Mouse (Mus musculus) liver, embryonic 12.5 days (tissue): ENCODE data around the gene Rsrp1. TPM values are rescaled to one million over a fixed set of nuclear protein-coding genes. Genes with fewer than 3 reads are reported as not detected.
"Not testable (repeated sequence)": the region's sequence is repeated elsewhere in the genome, so short reads cannot be mapped to it uniquely, and the experiment has no call there.

Experiments used
- ATAC-seq: fragments of 200-750 bp; cut with Nextera tagmentation; 2 replicates; pipeline ENCODE4 v1.8.0; 2017; ENCODE audit warnings: moderate number of reproducible peaks, mild to moderate bottlenecking, moderate library complexity
- H3K27ac ChIP-seq: fragments of 300-500 bp; sonication (generic); 2 replicates; pipeline ENCODE4 v1.5.1; 2016; ENCODE audit warnings: mild to moderate bottlenecking
- H3K27me3 ChIP-seq: fragments of 300-500 bp; sonication (generic); replicated peaks from 2 replicates; pipeline ENCODE4 v1.6.1; 2016; ENCODE audit warnings: mild to moderate bottlenecking, moderate library complexity
- H3K36me3 ChIP-seq: fragments of 300-500 bp; sonication (generic); 2 replicates; pipeline ENCODE4 v1.6.1; 2016; ENCODE audit warnings: mild to moderate bottlenecking, moderate library complexity
- H3K4me1 ChIP-seq: fragments of 300-500 bp; sonication (generic); 2 replicates; pipeline ENCODE4 v1.6.1; 2016
- H3K4me2 ChIP-seq: fragments of 300-500 bp; sonication (generic); 2 replicates; pipeline ENCODE4 v1.6.1; 2016; ENCODE audit warnings: mild to moderate bottlenecking, moderate library complexity
- H3K4me3 ChIP-seq: fragments of 300-500 bp; sonication (generic); 2 replicates; pipeline ENCODE4 v1.5.1; 2016; ENCODE audit warnings: mild to moderate bottlenecking, moderate library complexity
- H3K9ac ChIP-seq: fragments of 300-500 bp; sonication (generic); 2 replicates; pipeline ENCODE4 v1.6.1; 2016; ENCODE audit warnings: mild to moderate bottlenecking, moderate library complexity
- H3K9me3 ChIP-seq: fragments of 300-500 bp; sonication (generic); replicated peaks from 2 replicates; pipeline ENCODE4 v1.6.1; 2016; ENCODE audit warnings: mild to moderate bottlenecking, moderate library complexity
- WGBS: fragments of 180-500 bp; shearing (Covaris S2); methylation state at CpG from one replicate; pipeline ENCODE4 v1.1.7; 2016; ENCODE audit not compliant: insufficient replicate concordance; 5-methylcytosine and 5-hydroxymethylcytosine counted together
- polyA plus RNA-seq: library from polyadenylated mRNA; unstranded; fragments of >200 nt; fragmentation: Nextera tagmentation; extraction: Ambion mirVana; gene quantifications from 2 replicates; pipeline ENCODE4 v1.2.1, GENCODE M21; 2016

Rsrp1 gene
- polyA plus RNA-seq = 310 and 322 TPM in 2 replicates

- peak within 1 kb of the TSS; percentile 100 for H3K4me3 ChIP-seq
- no peaks in the 10 kb centered on the region for H3K27me3 ChIP-seq
- H3K9ac ChIP-seq = peak within 1 kb of the TSS; percentile 100
- peak within 1 kb of the TSS; percentile 82 for H3K4me2 ChIP-seq
- H3K27ac ChIP-seq = peak within 1 kb of the TSS; percentile 99
- H3K9me3 ChIP-seq = no peaks in the 10 kb centered on the region
- WGBS = under 1% methylated on average over 64 of the region's 64 CpGs
- peak; percentile 85 for ATAC-seq
- peaks cover 46% of the 10 kb centered on the region for H3K36me3 ChIP-seq
- H3K4me1 ChIP-seq = peaks cover 65% of the 10 kb centered on the region
Observed at GRCm38 (mm10) chr4:134923258-134924018, at the start of gene Rsrp1. Rsrp1 (plus strand) TSS chr4:134923592.

- H3K9ac ChIP-seq = no peak overlapping the region
- H3K4me1 ChIP-seq = peaks cover 74% of the 10 kb centered on the region
- no peak overlapping the region for H3K4me2 ChIP-seq
- no peak for ATAC-seq
- no peak overlapping the region for H3K27ac ChIP-seq
- no peaks in the 10 kb centered on the region for H3K9me3 ChIP-seq
- 87% methylated on average over 9 of the region's 9 CpGs for WGBS
- H3K4me3 ChIP-seq = no peak overlapping the region
- H3K36me3 ChIP-seq = peaks cover 95% of the 10 kb centered on the region
- no peaks in the 10 kb centered on the region for H3K27me3 ChIP-seq
Observed at GRCm38 (mm10) chr4:134876171-134876570, 47.2 kb upstream of the Rsrp1 start.

GRCm38 (mm10) chr4:134879410-134879981 lies 43.9 kb upstream of the Rsrp1 start:
- no peaks in the 10 kb centered on the region for H3K27me3 ChIP-seq
- no peaks in the 10 kb centered on the region for H3K9me3 ChIP-seq
- peak overlapping the region; percentile 54; the same call in 1 of the 2 replicates for H3K27ac ChIP-seq
- peaks cover 96% of the 10 kb centered on the region for H3K36me3 ChIP-seq
- ATAC-seq = peak; percentile 31; the same call in 1 of the 2 replicates
- peak overlapping the region; percentile 57 for H3K4me2 ChIP-seq
- peak overlapping the region; percentile 22; the same call in 1 of the 2 replicates for H3K9ac ChIP-seq
- WGBS = 10% methylated on average over 17 of the region's 17 CpGs
- H3K4me3 ChIP-seq = peak overlapping the region; percentile 33
- H3K4me1 ChIP-seq = peaks cover 50% of the 10 kb centered on the region

GRCm38 (mm10) chr4:134880041-134880440 lies 43.4 kb upstream of the Rsrp1 start:
- 39% methylated on average over 6 of the region's 6 CpGs for WGBS
- no peaks in the 10 kb centered on the region for H3K27me3 ChIP-seq
- H3K4me3 ChIP-seq = no peak overlapping the region; the same call in 1 of the 2 replicates
- H3K36me3 ChIP-seq = peaks cover 96% of the 10 kb centered on the region
- no peaks in the 10 kb centered on the region for H3K9me3 ChIP-seq
- H3K4me1 ChIP-seq = peaks cover 50% of the 10 kb centered on the region
- H3K27ac ChIP-seq = peak overlapping the region; percentile 54; the same call in 1 of the 2 replicates
- ATAC-seq = no peak
- peak overlapping the region; percentile 57 for H3K4me2 ChIP-seq
- H3K9ac ChIP-seq = peak overlapping the region; percentile 22; the same call in 1 of the 2 replicates

GRCm38 (mm10) chr4:134883266-134883665 lies 40.1 kb upstream of the Rsrp1 start:
- WGBS = 18% methylated on average over 7 of the region's 7 CpGs
- Histone ChIP-seq H3K4me2 (no peak overlapping the region), H3K4me3 (no peak overlapping the region), H3K36me3 (peaks cover 98% of the 10 kb centered on the region), H3K4me1 (peaks cover 28% of the 10 kb centered on the region), H3K27ac (no peak overlapping the region), H3K27me3 (no peaks in the 10 kb centered on the region), H3K9me3 (no peaks in the 10 kb centered on the region), H3K9ac (no peak overlapping the region)
- ATAC-seq = peak; percentile 53; the same call in 1 of the 2 replicates

GRCm38 (mm10) chr4:134883808-134884207 lies 39.6 kb upstream of the Rsrp1 start:
- no peak overlapping the region for H3K27ac ChIP-seq
- no peak overlapping the region for H3K4me3 ChIP-seq
- no peaks in the 10 kb centered on the region for H3K9me3 ChIP-seq
- no peaks in the 10 kb centered on the region for H3K27me3 ChIP-seq
- peaks cover 22% of the 10 kb centered on the region for H3K4me1 ChIP-seq
- H3K36me3 ChIP-seq = peaks cover 98% of the 10 kb centered on the region
- no peak for ATAC-seq
- WGBS = 83% methylated on average over 10 of the region's 10 CpGs
- no peak overlapping the region for H3K4me2 ChIP-seq
- H3K9ac ChIP-seq = no peak overlapping the region

GRCm38 (mm10) chr4:134884364-134884763 lies 39.0 kb upstream of the Rsrp1 start:
- H3K4me3 ChIP-seq = no peak overlapping the region
- WGBS = 92% methylated on average over 4 of the region's 4 CpGs
- ATAC-seq = no peak
- no peak overlapping the region for H3K27ac ChIP-seq
- H3K27me3 ChIP-seq = no peaks in the 10 kb centered on the region
- H3K4me1 ChIP-seq = peaks cover 17% of the 10 kb centered on the region
- H3K36me3 ChIP-seq = peaks cover 98% of the 10 kb centered on the region
- no peak overlapping the region for H3K4me2 ChIP-seq
- H3K9ac ChIP-seq = no peak overlapping the region
- H3K9me3 ChIP-seq = no peaks in the 10 kb centered on the region

- H3K4me1 ChIP-seq = no peaks in the 10 kb centered on the region
Observed at GRCm38 (mm10) chr4:134892096-134892495, 31.3 kb upstream of the Rsrp1 start.

GRCm38 (mm10) chr4:134897256-134897655 lies 26.1 kb upstream of the Rsrp1 start:
- Histone ChIP-seq H3K36me3 (peaks cover 100% of the 10 kb centered on the region), H3K4me3 (no peak overlapping the region), H3K4me2 (no peak overlapping the region), H3K4me1 (no peaks in the 10 kb centered on the region), H3K27me3 (no peaks in the 10 kb centered on the region), H3K27ac (0 out of 2 replicates have a peak overlapping the region, but pooled peaks have one; percentile 25), H3K9me3 (no peaks in the 10 kb centered on the region), H3K9ac (no peak overlapping the region)
- 0 out of 2 replicates have a peak, but pooled peaks have one; percentile 19 for ATAC-seq
- WGBS = 93% methylated on average over 6 of the region's 6 CpGs

More at GRCm38 (mm10) chr4:134892096-134892495, 31.3 kb upstream of the Rsrp1 start:
- no peak overlapping the region for H3K9ac ChIP-seq
- no peaks in the 10 kb centered on the region for H3K9me3 ChIP-seq
- H3K4me2 ChIP-seq = no peak overlapping the region
- H3K4me3 ChIP-seq = no peak overlapping the region
- H3K27ac ChIP-seq = no peak overlapping the region
- ATAC-seq = no peak
- 86% methylated on average over 6 of the region's 6 CpGs for WGBS
- peaks cover 100% of the 10 kb centered on the region for H3K36me3 ChIP-seq
- no peaks in the 10 kb centered on the region for H3K27me3 ChIP-seq

- Histone ChIP-seq H3K9me3 (no peaks in the 10 kb centered on the region), H3K27me3 (no peaks in the 10 kb centered on the region), H3K36me3 (peaks cover 100% of the 10 kb centered on the region), H3K9ac (no peak overlapping the region), H3K4me3 (no peak overlapping the region), H3K4me1 (no peaks in the 10 kb centered on the region), H3K4me2 (no peak overlapping the region), H3K27ac (no peak overlapping the region)
- WGBS = 91% methylated on average over 8 of the region's 8 CpGs
- no peak for ATAC-seq
Observed at GRCm38 (mm10) chr4:134901126-134901525, 22.3 kb upstream of the Rsrp1 start.

GRCm38 (mm10) chr4:134903046-134903445 lies 20.3 kb upstream of the Rsrp1 start:
- peaks cover 100% of the 10 kb centered on the region for H3K36me3 ChIP-seq
- no peak for ATAC-seq
- 80% methylated on average over 7 of the region's 7 CpGs for WGBS

GRCm38 (mm10) chr4:134911406-134911805 lies 12.0 kb upstream of the Rsrp1 start:
- not testable (repeated sequence) for H3K27ac ChIP-seq, H3K27me3 ChIP-seq, H3K9me3 ChIP-seq, H3K4me2 ChIP-seq, ATAC-seq, H3K9ac ChIP-seq, H3K4me3 ChIP-seq
- whole genome bisulfite sequencing = 94% methylated on average over 8 of the region's 8 CpGs
- H3K36me3 ChIP-seq = peaks cover 67% of the 10 kb centered on the region
- peaks cover 38% of the 10 kb centered on the region for H3K4me1 ChIP-seq

More at GRCm38 (mm10) chr4:134903046-134903445, 20.3 kb upstream of the Rsrp1 start:
- H3K4me1 ChIP-seq = peaks cover 8% of the 10 kb centered on the region
- no peak overlapping the region for H3K27ac ChIP-seq
- H3K27me3 ChIP-seq = no peaks in the 10 kb centered on the region
- H3K4me2 ChIP-seq = no peak overlapping the region
- H3K9me3 ChIP-seq = no peaks in the 10 kb centered on the region
- no peak overlapping the region for H3K9ac ChIP-seq
- H3K4me3 ChIP-seq = no peak overlapping the region
